Mouse (Mus musculus) limb, embryonic 11.5 days (tissue): ENCODE measurements at regions not wholly inside any gene's neighbourhood (a gene's known extent, or its start where the extent isn't known, plus 50 kb on each side); places are given as distances from the start of the nearest gene placed in this dataset.

Source experiments
- ATAC-seq: fragments of 200-750 bp; cut with Nextera tagmentation; 2 replicates; pipeline ENCODE4 v1.8.0; 2017; ENCODE audit warnings: low read depth; ENCODE audit not compliant: insufficient number of reproducible peaks, low FRiP score, low TSS enrichment
- DNase-seq: peaks from one replicate; pipeline ENCODE4 v3.0.0-alpha.2; 2015; ENCODE audit warnings: low spot score
- H3K27ac ChIP-seq: fragments of 300-500 bp; sonication (generic); replicated peaks from 2 replicates; pipeline ENCODE4 v1.5.1; 2014; ENCODE audit warnings: low read depth, mild to moderate bottlenecking, low read length
- H3K27me3 ChIP-seq: fragments of 300-500 bp; sonication (generic); 2 replicates; pipeline ENCODE4 v1.6.1; 2014; ENCODE audit warnings: mild to moderate bottlenecking, low read length, mixed read lengths; ENCODE audit not compliant: control insufficient read depth, insufficient read depth
- H3K36me3 ChIP-seq: fragments of 300-500 bp; sonication (generic); 2 replicates; pipeline ENCODE4 v1.6.1; 2014; ENCODE audit warnings: mild to moderate bottlenecking, low read length, moderate library complexity, mixed read lengths; ENCODE audit not compliant: control insufficient read depth, insufficient read depth
- H3K4me1 ChIP-seq: fragments of 300-500 bp; sonication (generic); 2 replicates; pipeline ENCODE4 v1.6.1; 2014; ENCODE audit warnings: low read length, mixed read lengths; ENCODE audit not compliant: control insufficient read depth, insufficient read depth
- H3K4me2 ChIP-seq: fragments of 300-500 bp; sonication (generic); 2 replicates; pipeline ENCODE4 v1.6.1; 2014; ENCODE audit warnings: low read depth, mild to moderate bottlenecking, moderate library complexity; ENCODE audit not compliant: severe bottlenecking
- H3K4me3 ChIP-seq: fragments of 300-500 bp; sonication (generic); 2 replicates; pipeline ENCODE4 v1.5.1; 2014; ENCODE audit warnings: low read depth, low read length
- H3K9ac ChIP-seq: fragments of 300-500 bp; sonication (generic); 2 replicates; pipeline ENCODE4 v1.6.1; 2014; ENCODE audit warnings: mild to moderate bottlenecking, low read length
- H3K9me3 ChIP-seq: fragments of 300-500 bp; sonication (generic); 2 replicates; pipeline ENCODE4 v1.6.1; 2016; ENCODE audit warnings: low read length; ENCODE audit not compliant: control insufficient read depth
- WGBS: fragments of 180-500 bp; shearing (Covaris S2); extraction: QIAGEN DNeasy Blood & Tissue Kit; methylation state at CpG from one replicate; pipeline ENCODE4 v1.1.7; 2014; 5-methylcytosine and 5-hydroxymethylcytosine counted together

DNA sequence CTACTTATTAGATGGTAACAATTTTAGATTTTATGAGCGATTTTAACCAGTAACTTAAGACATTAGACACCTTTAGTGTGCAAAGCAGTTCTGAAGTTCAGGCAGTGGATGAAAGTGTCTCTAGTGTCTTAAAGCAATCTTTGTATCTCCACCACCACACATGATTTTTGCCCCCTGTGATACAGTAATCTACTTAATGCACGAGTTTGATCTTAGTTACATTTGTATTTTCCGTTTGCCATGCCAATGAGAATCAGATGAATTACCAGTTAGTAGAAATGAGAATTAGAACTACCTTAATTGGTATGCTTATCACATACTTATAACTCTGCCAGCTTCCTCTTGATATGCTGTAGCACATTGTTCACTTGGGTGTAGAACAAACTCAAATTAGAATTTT, 99.9 kb downstream of the Gm11146 start:
- H3K9ac ChIP-seq: no peak overlapping the region
- H3K4me1 ChIP-seq: no peaks in the 10 kb centered on the region
- no peaks in the 10 kb centered on the region for H3K27me3 ChIP-seq
- ATAC-seq (no peak), DNase-seq (no peak)
- WGBS: 86% methylated on average over 3 of the region's 3 CpGs
- no peak overlapping the region for H3K4me2 ChIP-seq
- H3K27ac ChIP-seq: no peak overlapping the region
- H3K36me3 ChIP-seq: no peaks in the 10 kb centered on the region
- no peaks in the 10 kb centered on the region for H3K9me3 ChIP-seq
- no peak overlapping the region for H3K4me3 ChIP-seq

DNA sequence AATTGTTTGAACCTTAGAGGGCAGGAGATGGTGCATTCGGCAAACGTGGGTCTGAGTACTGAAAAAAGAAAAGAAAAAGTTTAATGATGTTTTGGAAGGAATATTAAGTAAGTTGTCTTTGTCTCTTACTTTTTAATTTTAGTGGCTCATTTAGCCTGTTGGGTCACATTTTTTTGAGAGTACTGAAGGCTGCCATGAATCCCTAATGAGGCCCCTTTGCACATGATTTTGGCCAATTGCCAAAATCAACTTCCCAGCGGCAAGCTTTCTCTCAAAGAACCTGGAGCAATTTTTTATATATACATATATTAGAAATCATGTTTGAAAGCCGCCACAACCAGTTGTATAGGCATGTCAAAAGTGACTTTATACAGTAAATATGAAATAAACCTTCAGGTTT, 100.9 kb downstream of the Gm11146 start:
- ATAC-seq: no peak
- no peak overlapping the region for H3K4me2 ChIP-seq

DNA sequence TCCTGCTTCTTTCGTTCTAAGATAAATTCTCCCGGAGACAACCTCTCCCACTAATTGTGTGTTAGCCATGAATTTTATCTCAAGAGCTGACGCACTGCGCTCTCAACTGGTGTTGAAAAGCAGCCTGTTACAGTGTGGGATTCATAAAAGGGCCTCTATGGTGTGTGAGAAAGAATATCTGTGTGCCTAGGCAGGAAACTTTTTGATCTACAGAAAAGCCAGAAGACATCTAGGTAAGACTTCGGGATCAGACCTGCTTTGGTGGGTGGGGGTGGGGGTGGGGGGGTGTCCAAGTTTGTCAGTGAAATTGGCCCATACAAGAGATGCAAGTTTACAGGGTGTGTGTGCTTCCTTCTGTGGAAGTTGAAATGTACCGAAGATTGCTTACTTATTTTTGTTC, 101.5 kb downstream of the Gm11146 start:
- no peaks in the 10 kb centered on the region for H3K9me3 ChIP-seq
- no peak overlapping the region for H3K27ac ChIP-seq
- no peak for DNase-seq
- H3K4me3 ChIP-seq: no peak overlapping the region
- no peaks in the 10 kb centered on the region for H3K4me1 ChIP-seq
- H3K36me3 ChIP-seq: no peaks in the 10 kb centered on the region
- H3K27me3 ChIP-seq: no peaks in the 10 kb centered on the region
- H3K9ac ChIP-seq: no peak overlapping the region
- whole genome bisulfite sequencing: 76% methylated on average over 6 of the region's 6 CpGs
- H3K4me2 ChIP-seq: no peak overlapping the region
- no peak for ATAC-seq

More for the DNA sequence above, 100.9 kb downstream of the Gm11146 start:
- no peak for DNase-seq
- H3K9me3 ChIP-seq: no peaks in the 10 kb centered on the region
- H3K4me1 ChIP-seq: no peaks in the 10 kb centered on the region
- 70% methylated on average over 4 of the region's 4 CpGs for WGBS
- H3K4me3 ChIP-seq: no peak overlapping the region
- no peak overlapping the region for H3K9ac ChIP-seq
- H3K36me3 ChIP-seq: no peaks in the 10 kb centered on the region
- no peaks in the 10 kb centered on the region for H3K27me3 ChIP-seq
- no peak overlapping the region for H3K27ac ChIP-seq

DNA sequence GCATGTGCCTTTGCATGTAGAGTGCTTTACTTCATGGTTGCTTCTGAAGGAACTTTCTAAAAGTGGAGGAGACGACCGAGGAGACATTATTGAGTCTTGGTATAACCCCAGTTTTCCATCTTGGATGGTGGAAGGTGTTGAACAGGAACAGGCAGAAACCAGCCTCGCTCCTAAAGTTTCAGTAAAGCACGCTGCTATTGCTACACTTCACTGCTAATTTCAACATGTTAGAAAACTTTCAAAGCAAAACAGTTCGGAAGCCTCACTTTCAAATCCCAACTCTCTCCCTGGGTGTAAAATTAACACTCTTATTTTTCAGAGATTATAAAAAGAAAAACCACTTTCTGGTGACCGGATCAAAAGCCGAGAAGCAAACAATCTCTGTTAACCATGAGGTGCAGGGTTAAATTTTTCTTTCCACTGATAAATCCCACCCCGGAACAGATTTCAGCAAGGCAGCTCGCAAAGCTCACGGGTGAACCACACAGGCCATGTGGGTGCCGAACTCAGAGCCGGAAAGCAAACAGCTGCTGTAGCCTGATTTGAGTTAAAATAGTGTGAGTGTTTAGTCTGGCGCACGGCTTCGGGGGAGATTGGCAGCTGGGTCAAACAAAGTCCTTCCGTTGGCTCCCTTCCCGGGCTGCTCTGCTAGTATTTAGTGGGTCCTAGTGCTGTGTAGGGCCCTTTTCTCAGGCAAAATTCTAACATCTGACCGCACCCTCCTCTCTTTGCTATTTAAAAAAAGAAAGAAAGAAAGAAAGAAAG, 102.2 kb downstream of the Gm11146 start:
- Histone ChIP-seq H3K27me3 (no peaks in the 10 kb centered on the region), H3K4me1 (no peaks in the 10 kb centered on the region), H3K4me2 (no peak overlapping the region), H3K27ac (no peak overlapping the region), H3K4me3 (no peak overlapping the region), H3K9me3 (no peaks in the 10 kb centered on the region), H3K9ac (no peak overlapping the region), H3K36me3 (no peaks in the 10 kb centered on the region)
- 56% methylated on average over 18 of the region's 18 CpGs for WGBS
- DNase-seq (peak; percentile 55), ATAC-seq (peak; percentile 65; the same call in 1 of the 2 replicates)

DNA sequence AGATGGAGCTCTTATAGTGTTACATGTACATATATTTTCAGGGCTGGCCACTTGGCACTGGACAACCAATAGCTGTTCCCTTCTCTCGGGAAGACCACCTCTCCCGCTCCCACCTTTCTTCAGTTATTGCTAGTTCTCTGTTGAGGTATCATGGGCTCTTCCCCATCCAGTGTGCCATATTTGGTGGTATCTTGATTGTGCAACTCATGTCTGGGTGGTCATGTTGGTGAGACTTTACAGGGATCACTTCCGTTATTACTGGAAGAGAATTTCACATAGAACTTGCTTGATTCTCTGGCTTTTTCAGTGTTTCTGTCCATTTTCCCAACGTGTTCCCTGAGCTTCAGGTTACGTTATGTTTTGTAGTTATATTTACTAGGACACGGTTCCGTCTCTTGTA, 106.6 kb downstream of the Gm11146 start:
- H3K4me2 ChIP-seq: no peak overlapping the region
- H3K4me1 ChIP-seq: no peaks in the 10 kb centered on the region
- DNase-seq: no peak
- H3K9ac ChIP-seq: no peak overlapping the region
- H3K36me3 ChIP-seq: no peaks in the 10 kb centered on the region
- ATAC-seq: no peak
- 94% methylated on average over 7 of the region's 7 CpGs for WGBS
- H3K9me3 ChIP-seq: no peaks in the 10 kb centered on the region
- H3K27me3 ChIP-seq: no peaks in the 10 kb centered on the region
- no peak overlapping the region for H3K27ac ChIP-seq
- H3K4me3 ChIP-seq: no peak overlapping the region

DNA sequence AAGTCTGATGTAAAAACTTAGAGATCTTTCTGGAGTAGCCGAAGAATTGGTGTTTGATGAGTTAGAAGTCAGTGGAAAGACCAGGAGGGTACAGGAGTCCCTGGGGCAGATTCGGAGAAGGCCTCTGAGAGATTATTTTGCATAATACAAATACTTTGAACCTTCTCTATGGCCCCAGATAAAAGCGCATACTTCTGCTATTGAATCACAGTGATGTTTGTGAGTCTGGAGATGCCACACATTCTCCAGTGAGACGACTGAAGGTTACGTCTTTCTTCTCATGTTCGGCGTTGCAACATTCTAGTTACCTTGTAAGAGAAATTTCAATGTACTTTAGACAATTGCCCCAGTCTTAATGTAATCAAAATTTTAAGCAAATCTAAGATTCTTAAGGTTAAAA, 107.9 kb downstream of the Gm11146 start:
- no peaks in the 10 kb centered on the region for H3K4me1 ChIP-seq
- DNase-seq: no peak

DNA sequence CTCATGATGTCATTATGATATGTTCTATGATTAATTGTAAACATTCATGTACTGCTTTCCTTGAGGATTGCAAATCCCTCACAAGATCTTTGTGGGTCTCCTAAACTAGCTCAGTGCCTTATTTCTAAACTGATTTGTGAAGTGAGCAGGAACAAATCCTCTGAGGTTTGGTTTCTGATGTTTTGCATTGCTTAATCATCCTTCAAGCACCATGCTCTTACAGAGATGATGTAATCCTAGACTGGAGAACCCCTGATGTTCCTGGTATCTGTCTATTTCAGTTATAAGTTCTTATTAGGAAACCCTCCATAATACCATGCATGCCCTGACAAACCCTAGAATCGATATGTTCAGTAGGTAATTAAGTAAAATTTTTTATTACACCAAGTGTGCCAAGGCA, 113.7 kb downstream of the Gm11146 start:
- Histone ChIP-seq H3K36me3 (no peaks in the 10 kb centered on the region), H3K27me3 (no peaks in the 10 kb centered on the region), H3K9ac (no peak overlapping the region), H3K4me3 (no peak overlapping the region), H3K9me3 (no peaks in the 10 kb centered on the region), H3K4me1 (no peaks in the 10 kb centered on the region), H3K4me2 (no peak overlapping the region), H3K27ac (no peak overlapping the region)
- 96% methylated on average over 1 of the region's 1 CpGs for WGBS
- no peak for ATAC-seq
- no peak for DNase-seq

More for the DNA sequence above, 107.9 kb downstream of the Gm11146 start:
- ATAC-seq: no peak
- Histone ChIP-seq H3K4me2 (no peak overlapping the region), H3K27ac (no peak overlapping the region), H3K27me3 (no peaks in the 10 kb centered on the region), H3K9me3 (no peaks in the 10 kb centered on the region), H3K4me3 (no peak overlapping the region), H3K36me3 (no peaks in the 10 kb centered on the region), H3K9ac (no peak overlapping the region)
- 89% methylated on average over 7 of the region's 7 CpGs for WGBS

DNA sequence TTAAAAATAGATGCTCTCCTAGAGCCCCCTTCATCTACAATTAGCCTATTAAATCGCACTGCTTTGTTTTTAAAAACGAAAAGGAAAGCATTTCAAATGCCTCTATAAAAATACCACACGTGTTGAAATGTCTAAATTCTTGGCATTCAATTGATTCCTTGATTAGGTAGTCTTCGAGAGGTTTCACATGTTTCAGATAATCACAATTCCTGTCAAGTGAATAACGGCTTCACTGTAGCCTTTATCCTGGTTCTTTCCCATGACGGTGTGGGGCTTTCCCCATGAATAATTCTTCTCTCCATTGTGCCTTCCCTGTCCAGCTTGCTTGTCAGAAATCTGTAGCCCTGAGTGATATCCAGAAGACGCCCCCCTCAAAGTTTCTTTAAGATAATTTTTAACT, 122.1 kb downstream of the Gm11146 start:
- H3K4me1 ChIP-seq: no peaks in the 10 kb centered on the region
- no peak for ATAC-seq
- no peaks in the 10 kb centered on the region for H3K9me3 ChIP-seq
- H3K4me2 ChIP-seq: no peak overlapping the region
- H3K27ac ChIP-seq: no peak overlapping the region
- H3K4me3 ChIP-seq: no peak overlapping the region
- H3K9ac ChIP-seq: no peak overlapping the region
- DNase-seq: no peak
- no peaks in the 10 kb centered on the region for H3K27me3 ChIP-seq
- no peaks in the 10 kb centered on the region for H3K36me3 ChIP-seq
- 75% methylated on average over 7 of the region's 7 CpGs for WGBS

DNA sequence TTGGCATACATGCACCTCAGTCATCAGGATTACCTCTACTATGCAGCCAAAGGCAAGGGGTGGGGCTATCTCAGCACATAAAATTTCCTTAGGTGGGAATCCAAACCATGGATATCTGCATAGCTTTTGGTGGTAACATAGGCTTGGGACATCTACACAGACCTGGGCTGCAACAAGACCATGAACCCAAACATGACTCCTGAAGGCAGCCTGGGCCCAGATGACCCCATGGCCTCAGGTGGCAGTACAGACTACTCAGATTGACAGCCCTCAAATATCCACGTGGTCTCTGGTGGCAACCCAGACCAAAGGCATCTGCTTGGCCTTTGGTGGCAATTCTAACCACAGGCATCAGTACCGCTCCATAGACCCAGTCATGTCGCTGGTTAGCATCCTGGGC, 130.0 kb downstream of the Gm11146 start:
- ATAC-seq: no peak
- H3K4me2 ChIP-seq: no peak overlapping the region
- H3K36me3 ChIP-seq: no peaks in the 10 kb centered on the region
- H3K9me3 ChIP-seq: no peaks in the 10 kb centered on the region
- 89% methylated on average over 3 of the region's 3 CpGs for WGBS
- no peaks in the 10 kb centered on the region for H3K4me1 ChIP-seq
- DNase-seq: no peak
- no peak overlapping the region for H3K27ac ChIP-seq
- H3K9ac ChIP-seq: no peak overlapping the region
- no peaks in the 10 kb centered on the region for H3K27me3 ChIP-seq
- H3K4me3 ChIP-seq: no peak overlapping the region
